Mouse (Mus musculus) embryonic facial prominence, embryonic 10.5 days (tissue): ENCODE measurements around the gene Olfr1129. TPM values are rescaled to one million over a fixed set of nuclear protein-coding genes. Genes with fewer than 3 reads are reported as not detected.
"Not testable (repeated sequence)": the region's sequence is repeated elsewhere in the genome, so short reads cannot be mapped to it uniquely, and the experiment has no call there.

Source experiments
- DNase-seq: peaks from one replicate; pipeline ENCODE4 v3.0.0-alpha.2; 2017; ENCODE audit warnings: low spot score
- H3K27ac ChIP-seq: fragments of 300-500 bp; sonication (generic); replicated peaks from 2 replicates; pipeline ENCODE4 v1.5.1; 2016; ENCODE audit warnings: mild to moderate bottlenecking
- H3K27me3 ChIP-seq: fragments of 300-500 bp; sonication (generic); replicated peaks from 2 replicates; pipeline ENCODE4 v1.6.1; 2016; ENCODE audit warnings: low read depth, mild to moderate bottlenecking; ENCODE audit not compliant: poor library complexity, severe bottlenecking
- H3K36me3 ChIP-seq: fragments of 300-500 bp; sonication (generic); replicated peaks from 2 replicates; pipeline ENCODE4 v1.6.1; 2016; ENCODE audit warnings: mild to moderate bottlenecking, moderate library complexity
- H3K4me1 ChIP-seq: fragments of 300-500 bp; sonication (generic); 2 replicates; pipeline ENCODE4 v1.6.1; 2016
- H3K4me3 ChIP-seq: fragments of 300-500 bp; sonication (generic); 2 replicates; pipeline ENCODE4 v1.5.1; 2016; ENCODE audit warnings: mild to moderate bottlenecking, moderate library complexity
- H3K9me3 ChIP-seq: fragments of 300-500 bp; sonication (generic); 2 replicates; pipeline ENCODE4 v1.6.1; 2016; ENCODE audit warnings: mild to moderate bottlenecking
- WGBS: fragments of 180-500 bp; shearing (Covaris S2); methylation state at CpG from one replicate; pipeline ENCODE4 v1.1.7; 2016; 5-methylcytosine and 5-hydroxymethylcytosine counted together
- polyA plus RNA-seq: library from polyadenylated mRNA; unstranded; fragments of >200 nt; fragmentation: Nextera tagmentation; extraction: Ambion mirVana; gene quantifications from 2 replicates; pipeline ENCODE4 v1.2.1, GENCODE M21; 2016

Olfr1129 gene
- polyA plus RNA-seq, result not detected in 2 replicates

DNA sequence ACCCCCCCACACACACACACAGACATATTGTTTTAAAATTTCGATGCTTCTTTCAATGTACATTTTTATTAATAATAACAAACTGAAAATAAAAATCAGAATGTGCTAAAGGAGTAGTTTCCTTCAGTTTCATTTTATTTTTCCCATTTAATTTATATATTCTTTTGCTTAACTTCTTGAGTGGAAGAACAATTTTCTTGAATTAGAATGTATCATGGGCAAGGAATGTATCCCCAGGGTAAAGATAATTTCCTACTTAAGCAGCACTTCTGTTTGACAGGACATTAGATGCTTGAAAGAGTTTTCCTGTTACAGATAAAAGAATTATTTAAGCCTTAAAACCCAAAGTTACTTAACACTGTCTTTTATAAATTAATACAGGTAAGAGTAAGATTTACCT, at the start of gene Olfr1129:
TSS of gene Olfr1129 (plus strand) at position 301 of the 400 bp plus-strand sequence.
- H3K36me3 ChIP-seq, H3K4me3 ChIP-seq, H3K4me1 ChIP-seq, DNase-seq, H3K27me3 ChIP-seq, H3K9me3 ChIP-seq, H3K27ac ChIP-seq: not testable (repeated sequence)
- 80% methylated on average over 1 of the region's 1 CpGs for WGBS

DNA sequence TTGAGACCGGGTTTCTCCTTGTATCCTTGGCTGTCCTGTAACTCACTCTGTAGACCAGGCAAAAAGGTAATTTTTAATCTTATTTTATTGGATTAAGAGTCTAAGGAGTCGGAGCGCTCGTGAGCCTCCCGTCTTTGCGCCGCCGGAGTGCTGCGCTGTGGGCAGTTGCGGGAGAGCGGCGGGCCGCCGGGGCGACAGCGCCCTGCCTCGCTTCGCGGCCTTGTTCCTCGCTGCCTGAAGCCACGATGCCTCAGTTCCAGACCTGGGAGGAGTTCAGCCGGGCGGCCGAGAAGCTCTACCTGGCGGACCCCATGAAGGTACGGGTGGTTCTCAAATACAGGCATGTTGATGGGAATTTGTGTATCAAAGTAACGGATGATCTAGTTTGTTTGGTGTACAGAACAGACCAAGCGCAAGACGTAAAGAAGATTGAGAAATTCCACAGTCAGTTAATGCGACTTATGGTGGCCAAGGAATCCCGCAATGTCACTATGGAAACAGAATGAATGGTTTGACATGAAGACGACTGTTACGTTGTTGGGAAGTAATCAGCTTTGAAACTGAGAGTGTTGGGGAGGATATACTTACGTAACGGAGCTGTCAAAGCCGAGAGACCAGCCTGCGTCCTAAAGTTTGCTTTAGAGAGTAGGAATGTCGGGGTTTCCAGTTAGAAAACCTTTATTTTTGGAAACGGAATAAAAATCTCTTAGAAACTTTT, 47.6 kb upstream of the Olfr1129 start:
- DNase-seq, result peak; percentile 33
- 39% methylated on average over 39 of the region's 39 CpGs for WGBS
- not testable (repeated sequence) for H3K36me3 ChIP-seq

DNA sequence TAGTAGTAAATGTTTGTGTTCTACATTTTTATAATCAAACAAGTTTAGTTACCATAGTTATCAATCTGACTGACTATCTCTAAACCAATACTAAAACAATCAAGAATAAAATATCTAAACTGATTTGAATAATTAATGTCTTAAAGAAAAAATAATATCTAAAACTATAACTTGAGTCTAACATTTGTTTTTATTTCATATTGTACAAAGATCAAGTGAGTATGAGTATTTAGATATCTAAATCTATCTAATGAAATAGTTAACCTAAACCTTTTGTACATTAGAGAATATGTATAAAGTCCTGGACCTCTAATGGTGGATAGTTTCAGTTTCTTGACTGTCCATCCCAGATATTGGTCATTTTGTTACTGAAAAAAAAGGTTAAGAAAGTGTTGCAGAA, 42.2 kb upstream of the Olfr1129 start, which contains the start of gene Olfr153:
TSS of gene Olfr153 (plus strand) at position 301 of the 400 bp plus-strand sequence.
- H3K4me1 ChIP-seq, result no peaks in the 10 kb centered on the region
- no peak for DNase-seq
- no peak within 1 kb of the TSS for H3K27ac ChIP-seq
- no peaks in the 10 kb centered on the region for H3K27me3 ChIP-seq
- H3K4me3 ChIP-seq, result no peak within 1 kb of the TSS
- H3K36me3 ChIP-seq, result no peaks in the 10 kb centered on the region
- H3K9me3 ChIP-seq, result no peaks in the 10 kb centered on the region

More for the DNA sequence above, 47.6 kb upstream of the Olfr1129 start:
- not testable (repeated sequence) for H3K4me1 ChIP-seq, H3K9me3 ChIP-seq, H3K27ac ChIP-seq, H3K27me3 ChIP-seq
- peak overlapping the region; percentile 37; the same call in 1 of the 2 replicates for H3K4me3 ChIP-seq

DNA sequence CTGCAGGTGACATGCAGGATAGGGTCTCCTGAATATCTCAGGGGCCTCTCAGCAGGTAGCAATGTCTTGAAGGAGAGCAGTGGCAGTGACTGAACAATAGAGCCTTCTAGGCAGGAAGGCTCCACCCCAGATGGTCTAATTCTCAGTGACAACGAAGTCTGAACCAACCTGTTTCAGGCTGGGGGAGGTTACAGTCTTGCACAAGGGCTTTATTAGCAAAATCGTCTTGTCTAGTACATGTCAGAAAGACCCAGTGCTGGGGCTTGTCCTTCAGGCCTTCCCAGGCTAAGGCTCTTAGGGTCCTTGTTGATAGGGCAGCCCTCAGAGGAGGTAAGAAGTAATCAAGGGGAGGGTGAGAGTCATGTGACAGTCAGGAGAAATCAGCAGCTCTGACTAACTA, 38.9 kb upstream of the Olfr1129 start:
- Histone ChIP-seq H3K4me1 (no peaks in the 10 kb centered on the region), H3K9me3 (no peaks in the 10 kb centered on the region), H3K27ac (no peak overlapping the region), H3K4me3 (no peak overlapping the region), H3K27me3 (no peaks in the 10 kb centered on the region), H3K36me3 (no peaks in the 10 kb centered on the region)
- DNase-seq, result no peak
- 67% methylated on average over 2 of the region's 2 CpGs for WGBS

DNA sequence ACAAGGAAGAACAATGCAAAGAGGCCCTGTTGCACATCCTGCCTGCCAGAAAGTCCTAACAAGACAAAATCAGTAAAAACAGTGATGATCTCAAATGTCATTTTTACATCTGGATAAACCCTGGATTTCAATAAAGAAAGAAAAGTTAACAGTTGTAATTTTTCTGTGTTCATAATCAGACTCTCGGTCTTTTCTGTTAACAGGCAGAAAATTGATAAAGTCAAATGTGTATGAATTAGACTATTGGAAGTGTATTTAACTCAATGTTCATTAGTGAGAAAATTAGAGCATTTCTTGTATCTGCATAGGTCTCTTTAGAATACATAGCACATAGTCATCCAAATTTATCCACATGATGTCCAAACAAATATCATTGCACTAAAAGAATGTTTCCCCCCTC, 28.3 kb upstream of the Olfr1129 start, which contains the start of gene Olfr1128:
TSS of gene Olfr1128 (minus strand) at position 101 of the 400 bp plus-strand sequence.
- no peaks in the 10 kb centered on the region for H3K27me3 ChIP-seq
- 92% methylated on average over 1 of the region's 1 CpGs for WGBS
- no peaks in the 10 kb centered on the region for H3K4me1 ChIP-seq
- no peaks in the 10 kb centered on the region for H3K9me3 ChIP-seq
- H3K4me3 ChIP-seq, result no peak within 1 kb of the TSS
- no peak for DNase-seq
- H3K36me3 ChIP-seq, result no peaks in the 10 kb centered on the region
- no peak within 1 kb of the TSS for H3K27ac ChIP-seq

DNA sequence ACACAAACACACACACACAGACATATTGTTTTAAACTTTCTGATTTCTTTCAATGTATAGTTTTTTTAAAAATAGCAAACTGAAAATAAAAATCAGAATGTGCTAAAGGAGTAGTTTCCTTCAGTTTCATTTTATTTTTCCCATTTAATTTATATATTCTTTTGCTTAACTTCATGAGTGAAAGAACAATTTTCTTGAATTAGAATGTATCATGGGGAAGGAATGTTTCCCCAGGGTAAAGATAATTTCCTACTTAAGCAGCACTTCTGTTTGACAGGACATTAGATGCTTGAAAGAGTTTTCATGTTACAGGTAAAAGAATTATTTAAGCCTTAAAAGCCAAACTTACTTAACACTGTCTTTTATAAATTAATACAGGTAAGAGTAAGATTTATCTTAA, 32.2 kb downstream of the Olfr1129 start, which contains the start of gene Olfr1130:
TSS of gene Olfr1130 (plus strand) at position 301 of the 400 bp plus-strand sequence.
- not testable (repeated sequence) for H3K36me3 ChIP-seq, H3K9me3 ChIP-seq, H3K27ac ChIP-seq, H3K4me1 ChIP-seq, H3K27me3 ChIP-seq, DNase-seq, H3K4me3 ChIP-seq

DNA sequence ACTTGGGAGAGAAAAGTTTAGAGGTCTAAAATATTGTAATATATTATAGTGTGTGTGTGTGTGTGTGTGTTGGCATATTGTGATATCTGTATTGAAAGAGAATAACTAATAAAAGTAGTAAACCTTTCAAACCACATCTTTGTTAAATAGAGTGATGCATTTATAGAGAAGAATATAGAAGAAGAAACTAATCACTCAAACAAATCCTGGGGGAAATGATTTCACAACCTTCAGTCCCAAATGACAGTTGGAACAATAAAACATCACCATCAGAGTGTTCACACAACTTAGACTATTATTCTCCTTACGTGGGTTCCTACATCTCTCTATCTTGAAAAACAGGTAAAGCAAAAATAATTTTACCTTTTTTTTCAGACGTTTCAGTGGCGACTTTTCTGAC, 53.1 kb downstream of the Olfr1129 start, which contains the start of gene Olfr1131:
TSS of gene Olfr1131 (plus strand) at position 301 of the 400 bp plus-strand sequence.
- Histone ChIP-seq H3K4me1 (no peaks in the 10 kb centered on the region), H3K9me3 (no peaks in the 10 kb centered on the region), H3K4me3 (no peak within 1 kb of the TSS), H3K27me3 (no peaks in the 10 kb centered on the region), H3K36me3 (no peaks in the 10 kb centered on the region), H3K27ac (no peak within 1 kb of the TSS)
- 66% methylated on average over 3 of the region's 3 CpGs for WGBS
- no peak for DNase-seq

Other genes starting within 250 kb of the Olfr1129 start
- not detected in 2 replicates for gene Olfr1120, start 219.1 kb upstream of the Olfr1129 start, polyA plus RNA-seq
- gene Olfr1121, start 204.0 kb upstream of the Olfr1129 start, polyA plus RNA-seq, result not detected in 2 replicates
- gene Olfr1122, start 188.1 kb upstream of the Olfr1129 start, polyA plus RNA-seq, result not detected in 2 replicates
- gene Olfr1123, start 157.3 kb upstream of the Olfr1129 start, polyA plus RNA-seq, result not detected in 2 replicates
- gene Olfr1124, start 143.6 kb upstream of the Olfr1129 start, polyA plus RNA-seq, result 0.06 and 0.14 TPM in 2 replicates
- gene Olfr1126, start 119.9 kb upstream of the Olfr1129 start, polyA plus RNA-seq, result not detected in 2 replicates
- gene Pramel7, start 76.8 kb upstream of the Olfr1129 start, polyA plus RNA-seq, result not detected in 2 replicates
- gene Pramel6, start 67.3 kb upstream of the Olfr1129 start, polyA plus RNA-seq, result not detected in 2 replicates
- gene Olfr153, start 42.1 kb upstream of the Olfr1129 start, polyA plus RNA-seq, result not detected in 2 replicates
- not detected in 2 replicates for gene Olfr1128, start 28.4 kb upstream of the Olfr1129 start, polyA plus RNA-seq
- gene Olfr1130, start 32.3 kb downstream of the Olfr1129 start, polyA plus RNA-seq, result not detected in 2 replicates
- gene Olfr1131, start 53.2 kb downstream of the Olfr1129 start, polyA plus RNA-seq, result not detected in 2 replicates
- not detected in 2 replicates for gene Olfr1132, start 63.6 kb downstream of the Olfr1129 start, polyA plus RNA-seq
- not detected in 2 replicates for gene Olfr1133, start 73.5 kb downstream of the Olfr1129 start, polyA plus RNA-seq
- not detected in 2 replicates for gene Olfr1134, start 84.6 kb downstream of the Olfr1129 start, polyA plus RNA-seq
- gene Olfr1135, start 99.8 kb downstream of the Olfr1129 start, polyA plus RNA-seq, result not detected in 2 replicates
- not detected in 2 replicates for gene Olfr1136, start 120.0 kb downstream of the Olfr1129 start, polyA plus RNA-seq
- not detected in 2 replicates for gene Olfr1137, start 139.3 kb downstream of the Olfr1129 start, polyA plus RNA-seq
- not detected in 2 replicates for gene Olfr1138, start 166.1 kb downstream of the Olfr1129 start, polyA plus RNA-seq
- gene Olfr1140, start 169.8 kb downstream of the Olfr1129 start, polyA plus RNA-seq, result not detected in 2 replicates
- gene Olfr1141, start 180.1 kb downstream of the Olfr1129 start, polyA plus RNA-seq, result not detected in 2 replicates
- not detected in 2 replicates for gene Olfr152, start 205.6 kb downstream of the Olfr1129 start, polyA plus RNA-seq
- gene Olfr1143, start 226.7 kb downstream of the Olfr1129 start, polyA plus RNA-seq, result not detected in 2 replicates
- not detected in 2 replicates for gene Olfr1145, start 235.9 kb downstream of the Olfr1129 start, polyA plus RNA-seq